Mouse (Mus musculus) MEL (cell line): ENCODE data around the gene Napsa. TPM values are rescaled to one million over a fixed set of nuclear protein-coding genes. Genes with fewer than 3 reads are reported as not detected.

Experiments
- DNase-seq: peaks from one replicate; pipeline ENCODE4 v3.0.0; 2011; ENCODE audit warnings: low read depth, low spot score
- H3K27ac ChIP-seq: 2 replicates; pipeline ENCODE4 v1.5.1; 2012; ENCODE audit warnings: low read depth, mild to moderate bottlenecking, control low read depth, low read length, moderate library complexity; ENCODE audit not compliant: control insufficient read depth
- H3K27me3 ChIP-seq, 2 experiments: fragments of 150-350 bp in 1 of 2; sonication (generic) in 1 of 2; 2 replicates each; pipeline ENCODE4 v1.6.1; 2012; ENCODE audit warnings: low read length in 2 of 2, mild to moderate bottlenecking in 2 of 2, improper control_type of control experiment in 1 of 2, moderate library complexity in 1 of 2; ENCODE audit not compliant: insufficient read depth in 2 of 2, control insufficient read depth in 1 of 2
- H3K36me3 ChIP-seq, 2 experiments: 2 replicates each; pipeline ENCODE4 v1.6.1; 2012 to 2014; ENCODE audit warnings: low read length in 2 of 2, improper control_type of control experiment in 1 of 2, inconsistent platforms in 1 of 2, mild to moderate bottlenecking in 1 of 2; ENCODE audit not compliant: insufficient read depth in 2 of 2, control insufficient read depth in 1 of 2
- H3K4me1 ChIP-seq, 2 experiments: fragments of 150-350 bp in 1 of 2; sonication (generic) in 1 of 2; 2 replicates each; pipeline ENCODE4 v1.6.1; 2012; ENCODE audit warnings: low read length in 2 of 2, improper control_type of control experiment in 1 of 2, mild to moderate bottlenecking in 1 of 2; ENCODE audit not compliant: insufficient read depth in 2 of 2, control insufficient read depth in 1 of 2
- H3K4me3 ChIP-seq, 2 experiments: fragments of 150-350 bp in 1 of 2; sonication (generic) in 1 of 2; 2 replicates each; pipeline ENCODE4 v1.5.1; 2012; ENCODE audit warnings: low read depth in 2 of 2, low read length in 2 of 2, mild to moderate bottlenecking in 2 of 2, moderate library complexity in 2 of 2, control low read depth in 1 of 2, improper control_type of control experiment in 1 of 2; ENCODE audit not compliant: control insufficient read depth in 1 of 2, insufficient read depth in 1 of 2
- H3K79me2 ChIP-seq: 2 replicates; pipeline ENCODE4 v1.6.1; 2012; ENCODE audit warnings: mild to moderate bottlenecking, low read length, moderate library complexity; ENCODE audit not compliant: control insufficient read depth, poor library complexity, insufficient read depth
- H3K9ac ChIP-seq: 2 replicates; pipeline ENCODE4 v1.6.1; 2012; ENCODE audit warnings: low read depth, mild to moderate bottlenecking, control low read depth, low read length, moderate library complexity; ENCODE audit not compliant: control insufficient read depth, poor library complexity, severe bottlenecking
- H3K9me3 ChIP-seq: fragments of 150-350 bp; sonication (generic); replicated peaks from 2 replicates; pipeline ENCODE4 v1.6.1; 2012; ENCODE audit warnings: mild to moderate bottlenecking, low read length, improper control_type of control experiment, moderate library complexity; ENCODE audit not compliant: insufficient read depth
- CTCF ChIP-seq, 3 experiments: IDR thresholded peaks in 2 of 3; conservative IDR thresholded peaks in 1 of 3; 2 replicates each; pipeline ENCODE4 v1.5.1; 2011 to 2012; ENCODE audit warnings: low read length in 3 of 3, low read depth in 2 of 3, mild to moderate bottlenecking in 2 of 3, improper control_type of control experiment in 1 of 3, inconsistent platforms in 1 of 3, mixed read lengths in 1 of 3, moderate library complexity in 1 of 3; ENCODE audit not compliant: control insufficient read depth in 1 of 3, insufficient read depth in 1 of 3, poor library complexity in 1 of 3, severe bottlenecking in 1 of 3
- EP300 ChIP-seq, 2 experiments: IDR thresholded peaks; 2 replicates each; pipeline ENCODE4 v1.6.1; 2011; ENCODE audit warnings: improper control_type of control experiment in 2 of 2, low read length in 2 of 2, low read depth in 1 of 2, mild to moderate bottlenecking in 1 of 2
- HCFC1 ChIP-seq: IDR thresholded peaks from 2 replicates; pipeline ENCODE4 v1.6.1; 2012; ENCODE audit warnings: low read depth, mild to moderate bottlenecking, inconsistent platforms, low read length, improper control_type of control experiment, moderate library complexity
- MAX ChIP-seq: IDR thresholded peaks from 2 replicates; pipeline ENCODE4 v1.6.1; 2011; ENCODE audit warnings: low read length, improper control_type of control experiment
- MEF2A ChIP-seq: IDR thresholded peaks from 2 replicates; pipeline ENCODE4 v1.6.1; 2014; ENCODE audit warnings: low read depth, mild to moderate bottlenecking, inconsistent platforms, low read length, improper control_type of control experiment; ENCODE audit not compliant: poor library complexity, insufficient replicate concordance, severe bottlenecking; ENCODE audit errors: extremely low read depth
- POLR2AphosphoS5 ChIP-seq: IDR thresholded peaks from 2 replicates; pipeline ENCODE4 v1.6.1; 2012; ENCODE audit warnings: low read depth, borderline replicate concordance, mild to moderate bottlenecking, inconsistent platforms, low read length, moderate library complexity, mixed read lengths
- RAD21 ChIP-seq: IDR thresholded peaks from 2 replicates; pipeline ENCODE4 v1.6.1; 2011; ENCODE audit warnings: mild to moderate bottlenecking, low read depth, low read length, improper control_type of control experiment
- RCOR1 ChIP-seq: IDR thresholded peaks from 2 replicates; pipeline ENCODE4 v1.6.1; 2012; ENCODE audit warnings: low read depth, mild to moderate bottlenecking, inconsistent platforms, low read length, improper control_type of control experiment
- TBP ChIP-seq: IDR thresholded peaks from 2 replicates; pipeline ENCODE4 v1.8.0; 2011; ENCODE audit warnings: low read depth, low read length, improper control_type of control experiment
- polyA plus RNA-seq, 2 experiments: library from polyadenylated mRNA; stranded (reverse) in 1 of 2; unstranded in 1 of 2; fragments of >175 nt in 1 of 2; fragments of >200 nt in 1 of 2; gene quantifications; 2 replicates each; pipeline versions ENCODE4 v1.2.1 to v1.2.4; 2012; ENCODE audit warnings: low replicate concordance in 2 of 2, low read depth in 1 of 2; ENCODE audit not compliant: insufficient read length in 2 of 2, insufficient read depth in 1 of 2, missing spikeins in 1 of 2
- total RNA-seq: library from RNA; depleted of rRNA; stranded (reverse); fragments of 300-350 nt; gene quantifications from 2 replicates; pipeline ENCODE4 v1.2.3, GENCODE M21; 2012

Napsa gene
- total and polyA plus RNA-seq, 3 experiments: 0.33 TPM; not detected in 2

GRCm38 (mm10) chr7:44533746-44534045 is 38.5 kb upstream of the Napsa start:
- Histone ChIP-seq H3K9ac (no peak overlapping the region), H3K4me1 (peaks cover 0 to under 1% of the 10 kb centered on the region in 2 experiments; a peak in 1 of 4 replicates), H3K27ac (no peak overlapping the region), H3K4me3 (no peak overlapping the region), H3K36me3 (no peaks in the 10 kb centered on the region), H3K9me3 (no peaks in the 10 kb centered on the region), H3K27me3 (no peaks in the 10 kb centered on the region), H3K79me2 (no peaks in the 10 kb centered on the region)
- DNase-seq: no peak
- no peak for TF ChIP-seq POLR2AphosphoS5

GRCm38 (mm10) chr7:44534242-44534641 is 37.9 kb upstream of the Napsa start:
- no peak for TF ChIP-seq MEF2A
- TF ChIP-seq HCFC1: no peak
- TF ChIP-seq RCOR1: no peak
- no peak for TF ChIP-seq RAD21
- no peak for TF ChIP-seq MAX
- no peak for TF ChIP-seq TBP
- no peak overlapping the region for H3K4me3 ChIP-seq
- no peak overlapping the region for H3K9ac ChIP-seq
- DNase-seq: no peak
- H3K36me3 ChIP-seq: no peaks in the 10 kb centered on the region
- no peak overlapping the region for H3K27ac ChIP-seq
- no peaks in the 10 kb centered on the region for H3K27me3 ChIP-seq
- H3K79me2 ChIP-seq: no peaks in the 10 kb centered on the region
- H3K4me1 ChIP-seq: no peaks in the 10 kb centered on the region
- H3K9me3 ChIP-seq: no peaks in the 10 kb centered on the region

GRCm38 (mm10) chr7:44534656-44535441 is 37.3 kb upstream of the Napsa start:
- Histone ChIP-seq H3K9ac (no peak overlapping the region), H3K27ac (no peak overlapping the region), H3K27me3 (no peaks in the 10 kb centered on the region), H3K36me3 (no peaks in the 10 kb centered on the region), H3K4me1 (no peaks in the 10 kb centered on the region), H3K4me3 (no peak overlapping the region), H3K79me2 (no peaks in the 10 kb centered on the region), H3K9me3 (no peaks in the 10 kb centered on the region)
- no peak for TF ChIP-seq EP300 (IDR thresholded peaks at IDR 0.05; ENCODE audit: low read depth in 1 of 2, low read length in 2 of 2)
- peak in 1 of 3 experiments; percentile 5; a peak in 1 of 6 replicates for TF ChIP-seq CTCF (IDR thresholded peaks at IDR 0.05 in 2 of 3, conservative IDR thresholded peaks at IDR 0.05 in 1 of 3; ENCODE audit: control insufficient read depth in 1 of 3, insufficient read depth in 1 of 3, low read depth in 2 of 3, low read length in 3 of 3, poor library complexity in 1 of 3, severe bottlenecking in 1 of 3)
- DNase-seq: no peak
